Comparison of ENCODE assay signal across 22 mouse cellular contexts in the genomic region with DNA sequence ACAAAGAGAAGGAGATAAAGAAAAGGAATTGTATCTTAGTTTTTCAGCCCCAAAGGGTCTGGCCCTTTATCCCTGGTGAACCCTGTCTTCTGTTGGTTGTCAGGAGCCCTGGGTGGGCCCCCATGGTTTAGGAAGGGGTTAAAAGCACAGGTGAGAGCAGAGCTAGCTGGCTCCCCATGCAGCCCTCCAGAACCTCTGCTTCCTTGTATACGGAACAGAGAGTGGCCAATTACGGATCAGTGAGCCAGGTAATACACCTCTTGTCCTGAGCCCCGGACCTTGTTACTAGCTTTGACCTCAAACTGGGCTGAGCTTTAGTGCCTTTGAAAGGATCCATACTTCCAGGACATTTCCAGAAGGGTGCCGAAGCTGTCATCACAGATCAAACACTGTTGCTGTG.
A peak's percentile ranks its signal among the peaks of the same experiment; 100 is the strongest.
DNase-seq lines count a peak whose midpoint lies in the region; ATAC-seq and TF ChIP-seq lines count a peak whose summit lies in the region.
"Had no signal": no experiment of that assay in that cellular context is flagged by ENCODE, and none has a peak within 500 bp of the region (broad histone marks: within the 10 kb centered on the region; RNA-seq: fewer than 3 reads in every experiment).

No protein-coding gene starts in this region.

- ATAC-seq in kidney, embryonic 15.5 days (replicated peaks; ENCODE audit: low FRiP score) = no peak
- no peak for ATAC-seq in megakaryocyte-erythroid progenitor cell, adult 5-6 weeks (replicated peaks; ENCODE audit: low FRiP score, low TSS enrichment, poor library complexity, severe bottlenecking)
- ATAC-seq: forebrain, embryonic 13.5 days; intestine, postnatal 0 days; midbrain, embryonic 15.5 days had no signal

- H3K9ac ChIP-seq in kidney, embryonic 15.5 days = no peak overlapping the region
- H3K9ac ChIP-seq: forebrain, embryonic 13.5 days; hindbrain, embryonic 12.5 days; liver, embryonic 15.5 days; midbrain, embryonic 15.5 days; neural tube, embryonic 12.5 days had no signal

- peak overlapping the region; percentile 69 for H3K27ac ChIP-seq in kidney, embryonic 15.5 days
- H3K27ac ChIP-seq in spleen, adult 2 months (ENCODE audit: insufficient read depth, low read length) = peak overlapping the region; percentile 23
- H3K27ac ChIP-seq in small intestine, adult 2 months (ENCODE audit: insufficient read depth, low read depth, low read length) = peak overlapping the region; percentile 70; the same call in 1 of the 2 replicates
- H3K27ac ChIP-seq: forebrain, embryonic 13.5 days; heart, adult 2 months; layer of hippocampus, adult 2 months; liver, embryonic 15.5 days; midbrain, embryonic 15.5 days; neural tube, embryonic 12.5 days had no signal

- H3K4me2 ChIP-seq in kidney, embryonic 15.5 days = no peak overlapping the region
- H3K4me2 ChIP-seq: forebrain, embryonic 13.5 days; hindbrain, embryonic 12.5 days; liver, embryonic 15.5 days; midbrain, embryonic 15.5 days; neural tube, embryonic 12.5 days had no signal

- H3K9me3 ChIP-seq in kidney, embryonic 15.5 days (replicated peaks) = no peaks in the 10 kb centered on the region
- H3K9me3 ChIP-seq: forebrain, embryonic 13.5 days; hindbrain, embryonic 12.5 days; liver, embryonic 15.5 days; megakaryocyte, embryonic 14.5 days; midbrain, embryonic 15.5 days; neural tube, embryonic 12.5 days had no signal

- WGBS in kidney, embryonic 15.5 days = 76% methylated on average over 4 of the region's 4 CpGs
- WGBS in spleen, adult 2 months = 81% methylated on average over 4 of the region's 4 CpGs
- 41% methylated on average over 4 of the region's 4 CpGs for WGBS in small intestine, adult 2 months

- H3K36me3 ChIP-seq in kidney, embryonic 15.5 days = no peaks in the 10 kb centered on the region
- no peaks in the 10 kb centered on the region for H3K36me3 ChIP-seq in spleen, adult 2 months (ENCODE audit: control insufficient read depth, insufficient read depth, low read length)
- H3K36me3 ChIP-seq in small intestine, adult 2 months (ENCODE audit: control insufficient read depth, insufficient read depth, low read length) = no peaks in the 10 kb centered on the region
- H3K36me3 ChIP-seq: hindbrain, embryonic 12.5 days; liver, embryonic 15.5 days; midbrain, embryonic 15.5 days; neural tube, embryonic 12.5 days had no signal

- no peak for DNase-seq in kidney, adult 8-10 months
- DNase-seq in spleen, adult 2 months (ENCODE audit: low read depth in 1 of 2, low spot score in 2 of 2) = no peak
- DNase-seq in spleen, postnatal 36 days (ENCODE audit: low spot score in 2 of 2) = no peak
- DNase-seq in thymus, postnatal 25 days = peak; percentile 63
- DNase-seq: adrenal gland, adult 2 months; cerebellum, adult 2 months; cerebellum, postnatal 25 days; gastrocnemius, postnatal 36 days; heart, postnatal 14 days; right cerebral cortex, postnatal 14 days had no signal

- no peaks in the 10 kb centered on the region for H3K27me3 ChIP-seq in kidney, embryonic 15.5 days
- H3K27me3 ChIP-seq in spleen, adult 2 months (ENCODE audit: control insufficient read depth, insufficient read depth, low read length) = no peaks in the 10 kb centered on the region
- no peaks in the 10 kb centered on the region for H3K27me3 ChIP-seq in small intestine, adult 2 months (ENCODE audit: control insufficient read depth, insufficient read depth, low read length)
- H3K27me3 ChIP-seq: forebrain, embryonic 13.5 days; hindbrain, embryonic 12.5 days; liver, embryonic 15.5 days; megakaryocyte, embryonic 14.5 days; neural tube, embryonic 12.5 days had no signal

- TF ChIP-seq CTCF in spleen, adult 2 months (IDR thresholded peaks at IDR 0.05; ENCODE audit: extremely low read depth, insufficient read depth, insufficient read length, insufficient replicate concordance) = no peak
- TF ChIP-seq CTCF in small intestine, adult 2 months (IDR thresholded peaks at IDR 0.05; ENCODE audit: extremely low read depth, insufficient read length, insufficient replicate concordance, low read depth, low read length) = no peak

- peaks cover 74% of the 10 kb centered on the region for H3K4me1 ChIP-seq in kidney, embryonic 15.5 days
- peaks cover 34% of the 10 kb centered on the region; the same call in 1 of the 2 replicates for H3K4me1 ChIP-seq in spleen, adult 2 months (ENCODE audit: control insufficient read depth, insufficient read depth, insufficient read length)
- H3K4me1 ChIP-seq in small intestine, adult 2 months (ENCODE audit: control insufficient read depth, insufficient read depth, insufficient read length, low read length) = peaks cover 10% of the 10 kb centered on the region
- H3K4me1 ChIP-seq: liver, embryonic 15.5 days had no signal

- no peak overlapping the region for H3K4me3 ChIP-seq in kidney, embryonic 15.5 days (replicated peaks)
- no peak overlapping the region for H3K4me3 ChIP-seq in spleen, adult 2 months (ENCODE audit: extremely low read depth, insufficient read depth, insufficient read length)
- no peak overlapping the region for H3K4me3 ChIP-seq in small intestine, adult 2 months (ENCODE audit: low read depth, low read length)
- H3K4me3 ChIP-seq: forebrain, embryonic 13.5 days; heart, adult 2 months; hindbrain, embryonic 12.5 days; layer of hippocampus, adult 2 months; liver, embryonic 15.5 days; megakaryocyte, embryonic 14.5 days; midbrain, embryonic 15.5 days; neural tube, embryonic 12.5 days had no signal

- TF ChIP-seq POLR2A in spleen, adult 2 months (IDR thresholded peaks at IDR 0.05; ENCODE audit: low read depth, low read length) = no peak
- TF ChIP-seq POLR2A in small intestine, adult 2 months (IDR thresholded peaks at IDR 0.05; ENCODE audit: low read depth, low read length) = no peak
